Mouse (Mus musculus): ENCODE data around the gene Mex3d. TPM values are rescaled to one million over a fixed set of nuclear protein-coding genes. Genes with fewer than 3 reads are reported as not detected.

Mex3d gene
- polyA plus RNA-seq, 2 experiments = 8.2 to 44.0 TPM

DNA sequence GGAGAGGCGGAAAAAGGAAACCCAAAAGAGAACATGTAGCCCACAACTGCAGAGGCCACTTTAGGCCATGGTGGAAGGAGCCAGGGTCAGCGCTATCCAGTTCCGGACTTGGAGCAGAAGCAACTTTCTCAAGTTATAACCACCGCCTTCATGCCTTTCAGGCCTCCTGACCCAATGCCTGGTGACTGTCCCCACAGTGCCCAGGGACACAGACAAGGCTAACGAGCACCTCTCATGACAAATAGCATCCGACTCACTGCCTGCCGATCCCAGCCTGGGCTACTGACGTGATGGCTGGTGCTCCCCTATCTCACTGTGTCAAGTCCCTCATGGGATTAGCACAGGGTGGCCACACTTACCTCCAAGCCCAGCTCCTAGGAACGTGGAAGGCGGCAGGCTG is 33.3 kb upstream of the Mex3d start:
- H3K27ac ChIP-seq (replicated peaks; ENCODE audit: low read depth, low read length) = no peak overlapping the region
- no peak for TF ChIP-seq POLR2A (IDR thresholded peaks at IDR 0.05; ENCODE audit: borderline replicate concordance, extremely low read depth, insufficient read depth, insufficient read length)
- H3K9me3 ChIP-seq (ENCODE audit: control insufficient read depth, low read length) = no peaks in the 10 kb centered on the region
- peaks cover 100% of the 10 kb centered on the region for H3K36me3 ChIP-seq (ENCODE audit: control insufficient read depth, insufficient read depth, low read length)
- WGBS = 96% methylated on average over 10 of the region's 10 CpGs
- ATAC-seq (ENCODE audit: low FRiP score, low read depth) = no peak
- H3K4me1 ChIP-seq (ENCODE audit: control insufficient read depth, insufficient read depth, low read length) = no peaks in the 10 kb centered on the region
- no peak overlapping the region for H3K4me3 ChIP-seq (replicated peaks; ENCODE audit: low read length)
- H3K4me2 ChIP-seq (replicated peaks; ENCODE audit: low read depth, low read length, severe bottlenecking) = no peak overlapping the region
- no peaks in the 10 kb centered on the region for H3K27me3 ChIP-seq (ENCODE audit: control insufficient read depth, insufficient read depth, low read length)
- no peak for DNase-seq (ENCODE audit: low spot score)
- no peak overlapping the region for H3K9ac ChIP-seq (ENCODE audit: low read depth, low read length, severe bottlenecking)

DNA sequence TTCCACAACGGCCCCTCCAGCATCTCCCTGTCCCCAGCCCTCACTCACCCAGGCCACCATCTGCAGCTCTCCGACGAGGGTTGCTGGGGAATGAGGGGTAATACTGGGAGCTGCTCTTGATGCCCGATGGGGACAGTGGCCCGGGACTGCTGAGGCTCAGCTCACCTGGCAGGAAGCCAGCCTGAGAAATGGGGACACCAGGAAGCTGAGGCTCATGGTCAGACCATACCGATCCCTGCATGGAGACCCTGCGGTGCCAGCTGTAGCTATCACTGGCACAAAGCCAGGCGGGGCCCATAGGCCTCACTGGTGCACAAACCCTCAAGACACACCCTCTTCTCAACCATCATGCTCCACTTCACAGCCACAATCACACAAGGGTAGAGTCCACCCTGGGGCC is 32.0 kb upstream of the Mex3d start:
- no peak for ATAC-seq (ENCODE audit: low FRiP score, low read depth)
- H3K4me2 ChIP-seq (replicated peaks; ENCODE audit: low read depth, low read length, severe bottlenecking) = no peak overlapping the region
- no peak overlapping the region for H3K27ac ChIP-seq (replicated peaks; ENCODE audit: low read depth, low read length)
- H3K9me3 ChIP-seq (ENCODE audit: control insufficient read depth, low read length) = no peaks in the 10 kb centered on the region
- DNase-seq (ENCODE audit: low spot score) = no peak
- no peak overlapping the region for H3K9ac ChIP-seq (ENCODE audit: low read depth, low read length, severe bottlenecking)
- no peaks in the 10 kb centered on the region for H3K27me3 ChIP-seq (ENCODE audit: control insufficient read depth, insufficient read depth, low read length)
- no peaks in the 10 kb centered on the region for H3K4me1 ChIP-seq (ENCODE audit: control insufficient read depth, insufficient read depth, low read length)
- peaks cover 100% of the 10 kb centered on the region for H3K36me3 ChIP-seq (ENCODE audit: control insufficient read depth, insufficient read depth, low read length)
- H3K4me3 ChIP-seq (replicated peaks; ENCODE audit: low read length) = no peak overlapping the region
- 91% methylated on average over 8 of the region's 8 CpGs for WGBS
- no peak for TF ChIP-seq POLR2A (IDR thresholded peaks at IDR 0.05; ENCODE audit: borderline replicate concordance, extremely low read depth, insufficient read depth, insufficient read length)

DNA sequence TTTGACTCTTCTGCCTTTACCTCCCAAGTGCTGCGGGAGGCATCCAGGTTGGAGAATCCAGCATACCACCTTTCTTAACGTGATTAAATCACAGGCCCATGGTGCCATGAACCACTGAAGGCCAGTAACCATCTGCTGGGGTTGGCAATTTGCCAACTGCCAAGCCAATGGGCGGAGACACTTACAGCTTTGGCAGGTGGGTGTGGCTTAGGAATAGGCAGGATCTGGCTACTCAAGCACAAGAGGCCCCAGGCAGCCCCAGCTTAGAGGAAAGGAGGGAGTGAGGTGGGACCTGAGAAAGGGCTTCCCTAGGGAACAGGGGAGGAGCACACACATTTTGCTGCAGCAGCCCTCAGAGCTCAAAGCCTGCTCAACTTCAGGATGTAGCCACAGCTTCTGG is 30.9 kb upstream of the Mex3d start:
- TF ChIP-seq POLR2A (IDR thresholded peaks at IDR 0.05; ENCODE audit: borderline replicate concordance, extremely low read depth, insufficient read depth, insufficient read length) = no peak
- no peaks in the 10 kb centered on the region for H3K4me1 ChIP-seq (ENCODE audit: control insufficient read depth, insufficient read depth, low read length)
- no peaks in the 10 kb centered on the region for H3K9me3 ChIP-seq (ENCODE audit: control insufficient read depth, low read length)
- no peak overlapping the region for H3K9ac ChIP-seq (ENCODE audit: low read depth, low read length, severe bottlenecking)
- no peaks in the 10 kb centered on the region for H3K27me3 ChIP-seq (ENCODE audit: control insufficient read depth, insufficient read depth, low read length)
- H3K4me2 ChIP-seq (replicated peaks; ENCODE audit: low read depth, low read length, severe bottlenecking) = no peak overlapping the region
- no peak overlapping the region for H3K4me3 ChIP-seq (replicated peaks; ENCODE audit: low read length)
- ATAC-seq (ENCODE audit: low FRiP score, low read depth) = no peak
- WGBS = 62% methylated on average over 3 of the region's 3 CpGs
- H3K27ac ChIP-seq (replicated peaks; ENCODE audit: low read depth, low read length) = no peak overlapping the region; the same call in 1 of the 2 replicates
- peak; percentile 31 for DNase-seq (ENCODE audit: low spot score)
- H3K36me3 ChIP-seq (ENCODE audit: control insufficient read depth, insufficient read depth, low read length) = peaks cover 99% of the 10 kb centered on the region

DNA sequence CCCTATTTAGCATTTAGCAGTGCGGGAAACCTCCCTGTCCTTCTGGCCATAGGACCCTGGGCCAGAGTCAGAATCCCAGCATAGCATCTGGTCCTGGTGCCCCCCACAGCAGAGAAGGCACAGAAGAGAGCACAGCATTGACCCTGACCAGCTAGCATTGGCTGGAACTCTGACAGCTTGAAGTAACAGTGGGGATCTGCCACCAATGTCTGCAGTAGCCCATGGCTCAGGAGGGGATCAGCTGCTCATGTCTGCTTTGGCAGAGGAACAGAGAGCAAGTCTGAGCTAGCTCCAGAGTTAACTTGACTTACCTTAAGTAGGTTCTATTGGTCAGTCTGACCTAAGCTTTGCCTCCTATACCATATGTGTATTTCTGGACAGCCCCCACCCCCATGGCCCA is 30.4 kb upstream of the Mex3d start:
- Histone ChIP-seq H3K27ac (replicated peaks; ENCODE audit: low read depth, low read length) (no peak overlapping the region), H3K4me1 (ENCODE audit: control insufficient read depth, insufficient read depth, low read length) (no peaks in the 10 kb centered on the region), H3K9me3 (ENCODE audit: control insufficient read depth, low read length) (no peaks in the 10 kb centered on the region), H3K4me3 (replicated peaks; ENCODE audit: low read length) (no peak overlapping the region), H3K27me3 (ENCODE audit: control insufficient read depth, insufficient read depth, low read length) (no peaks in the 10 kb centered on the region), H3K9ac (ENCODE audit: low read depth, low read length, severe bottlenecking) (no peak overlapping the region), H3K36me3 (ENCODE audit: control insufficient read depth, insufficient read depth, low read length) (peaks cover 99% of the 10 kb centered on the region), H3K4me2 (replicated peaks; ENCODE audit: low read depth, low read length, severe bottlenecking) (no peak overlapping the region)
- no peak for TF ChIP-seq POLR2A (IDR thresholded peaks at IDR 0.05; ENCODE audit: borderline replicate concordance, extremely low read depth, insufficient read depth, insufficient read length)
- WGBS = 100% methylated on average over 1 of the region's 1 CpGs
- DNase-seq (ENCODE audit: low spot score) = no peak
- ATAC-seq (ENCODE audit: low FRiP score, low read depth) = no peak

DNA sequence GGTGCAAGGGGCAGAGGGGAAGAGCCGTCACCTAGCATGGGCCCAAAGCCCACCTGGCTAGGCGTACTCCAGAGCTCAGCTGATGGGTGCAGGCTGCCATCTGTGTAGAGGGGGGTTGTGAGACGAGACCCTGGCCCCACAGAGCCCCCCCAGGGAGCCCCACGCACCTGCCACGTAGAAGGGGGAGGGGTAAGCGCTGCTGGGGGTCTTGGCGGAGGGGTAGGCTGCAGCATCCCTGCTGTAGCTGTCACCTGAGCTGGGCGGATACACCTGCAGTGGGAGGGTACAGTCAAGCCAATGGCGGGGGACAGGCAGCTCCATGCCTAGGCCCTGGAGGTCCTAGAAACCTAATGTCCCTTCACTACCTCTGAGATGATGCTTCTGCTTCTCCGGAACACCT is 29.9 kb upstream of the Mex3d start:
- Histone ChIP-seq H3K4me1 (ENCODE audit: control insufficient read depth, insufficient read depth, low read length) (no peaks in the 10 kb centered on the region), H3K9ac (ENCODE audit: low read depth, low read length, severe bottlenecking) (no peak overlapping the region), H3K27ac (replicated peaks; ENCODE audit: low read depth, low read length) (no peak overlapping the region), H3K4me3 (replicated peaks; ENCODE audit: low read length) (no peak overlapping the region), H3K27me3 (ENCODE audit: control insufficient read depth, insufficient read depth, low read length) (no peaks in the 10 kb centered on the region), H3K36me3 (ENCODE audit: control insufficient read depth, insufficient read depth, low read length) (peaks cover 99% of the 10 kb centered on the region), H3K9me3 (ENCODE audit: control insufficient read depth, low read length) (no peaks in the 10 kb centered on the region), H3K4me2 (replicated peaks; ENCODE audit: low read depth, low read length, severe bottlenecking) (no peak overlapping the region)
- 83% methylated on average over 9 of the region's 10 CpGs for WGBS
- DNase-seq (ENCODE audit: low spot score) (no peak), ATAC-seq (ENCODE audit: low FRiP score, low read depth) (no peak)
- TF ChIP-seq POLR2A (IDR thresholded peaks at IDR 0.05; ENCODE audit: borderline replicate concordance, extremely low read depth, insufficient read depth, insufficient read length) = no peak

DNA sequence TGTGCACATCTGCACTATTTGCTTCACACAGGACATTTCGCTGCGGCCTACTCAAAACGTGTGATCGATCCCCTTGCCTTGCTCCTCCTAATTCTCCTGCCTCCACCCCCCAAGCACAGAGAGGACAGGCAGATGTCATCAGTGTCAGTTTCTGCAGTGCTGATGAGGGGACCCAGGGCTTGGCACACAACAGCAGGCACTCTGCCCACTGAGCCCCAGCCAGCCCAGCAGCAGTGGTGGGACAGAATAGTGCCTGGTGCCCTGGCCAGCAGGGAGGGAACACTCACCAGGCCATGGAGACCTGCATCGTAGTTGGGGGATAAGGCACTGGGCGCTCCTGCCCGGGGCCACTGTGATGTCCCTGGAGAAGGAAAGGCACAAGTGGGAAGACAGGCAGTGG is 28.1 kb upstream of the Mex3d start:
- TF ChIP-seq POLR2A (IDR thresholded peaks at IDR 0.05; ENCODE audit: borderline replicate concordance, extremely low read depth, insufficient read depth, insufficient read length) = no peak
- no peaks in the 10 kb centered on the region for H3K9me3 ChIP-seq (ENCODE audit: control insufficient read depth, low read length)
- ATAC-seq (ENCODE audit: low FRiP score, low read depth) (no peak), DNase-seq (ENCODE audit: low spot score) (no peak)
- H3K9ac ChIP-seq (ENCODE audit: low read depth, low read length, severe bottlenecking) = no peak overlapping the region
- H3K4me3 ChIP-seq (replicated peaks; ENCODE audit: low read length) = no peak overlapping the region
- 93% methylated on average over 7 of the region's 7 CpGs for WGBS
- H3K36me3 ChIP-seq (ENCODE audit: control insufficient read depth, insufficient read depth, low read length) = peaks cover 99% of the 10 kb centered on the region
- H3K27me3 ChIP-seq (ENCODE audit: control insufficient read depth, insufficient read depth, low read length) = no peaks in the 10 kb centered on the region
- H3K27ac ChIP-seq (replicated peaks; ENCODE audit: low read depth, low read length) = no peak overlapping the region
- no peaks in the 10 kb centered on the region for H3K4me1 ChIP-seq (ENCODE audit: control insufficient read depth, insufficient read depth, low read length)
- no peak overlapping the region for H3K4me2 ChIP-seq (replicated peaks; ENCODE audit: low read depth, low read length, severe bottlenecking)
